Mouse (Mus musculus) erythroblast, adult 5-6 weeks (primary cell): ENCODE results near the gene Pacs1. TPM values are rescaled to one million over a fixed set of nuclear protein-coding genes. Genes with fewer than 3 reads are reported as not detected.
A peak's percentile ranks its signal among the peaks of the same experiment; 100 is the strongest.
"Not testable (repeated sequence)": the region's sequence is repeated elsewhere in the genome, so short reads cannot be mapped to it uniquely, and the experiment has no call there.

ENCODE experiments used
- ATAC-seq: replicated peaks from 2 replicates; pipeline ENCODE4 v1.8.0; 2016; ENCODE audit warnings: moderate number of reproducible peaks, mild to moderate bottlenecking, moderate TSS enrichment, inconsistent platforms; ENCODE audit not compliant: poor library complexity, low FRiP score, severe bottlenecking
- total RNA-seq, 2 experiments: library from RNA; stranded (forward) in 1 of 2; stranded (reverse) in 1 of 2; fragments of 150-400 nt in 1 of 2; fragments of 200-764, 138-1000 nt in 1 of 2; gene quantifications; 2 replicates each; pipeline versions ENCODE4 v1.2.3 to v1.2.4; 2015 to 2017; ENCODE audit warnings: low replicate concordance in 2 of 2

Gene Pacs1
- total RNA-seq, 2 experiments from 2014 or later: 5.3 to 8.1 TPM

DNA sequence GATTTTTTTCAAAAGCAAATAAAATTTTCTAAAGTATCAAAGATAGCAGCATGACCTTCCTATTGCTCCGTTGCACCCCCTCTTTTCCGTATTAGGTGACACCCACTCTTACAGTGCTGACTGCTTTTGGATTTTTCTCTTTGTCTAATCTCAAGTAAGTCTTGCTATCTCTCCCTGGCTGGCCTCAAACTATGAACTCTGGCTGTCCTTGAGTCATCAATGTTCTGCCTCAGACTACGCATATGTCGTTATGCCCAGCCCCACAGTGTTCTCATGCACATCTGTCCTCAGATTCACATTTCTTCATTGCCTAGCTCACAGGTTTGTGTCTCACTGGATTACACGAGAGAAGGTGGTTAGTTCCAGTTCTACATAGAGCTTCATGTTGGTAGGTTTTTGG is 3.5 kb downstream of the Pacs1 start:
- ATAC-seq: no peak

DNA sequence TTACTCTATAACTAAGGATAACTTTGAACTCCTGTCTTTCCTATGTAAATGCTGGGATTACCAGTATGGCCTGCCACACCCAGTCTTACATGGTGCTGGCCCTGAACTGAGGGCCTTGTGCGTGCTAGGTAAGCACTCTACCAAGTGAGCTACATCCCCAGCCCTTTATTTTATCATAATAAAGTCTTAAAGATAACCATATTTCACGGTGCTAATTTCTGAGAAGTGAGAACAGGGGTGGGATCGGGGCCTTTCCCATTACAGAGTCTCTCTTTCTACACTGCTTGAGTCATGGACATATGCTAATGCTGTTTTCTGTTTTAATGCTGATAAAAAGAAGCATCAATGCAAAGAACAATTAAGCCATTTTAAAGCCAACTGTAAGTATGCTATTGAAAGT is 4.0 kb downstream of the Pacs1 start:
- ATAC-seq: no peak

DNA sequence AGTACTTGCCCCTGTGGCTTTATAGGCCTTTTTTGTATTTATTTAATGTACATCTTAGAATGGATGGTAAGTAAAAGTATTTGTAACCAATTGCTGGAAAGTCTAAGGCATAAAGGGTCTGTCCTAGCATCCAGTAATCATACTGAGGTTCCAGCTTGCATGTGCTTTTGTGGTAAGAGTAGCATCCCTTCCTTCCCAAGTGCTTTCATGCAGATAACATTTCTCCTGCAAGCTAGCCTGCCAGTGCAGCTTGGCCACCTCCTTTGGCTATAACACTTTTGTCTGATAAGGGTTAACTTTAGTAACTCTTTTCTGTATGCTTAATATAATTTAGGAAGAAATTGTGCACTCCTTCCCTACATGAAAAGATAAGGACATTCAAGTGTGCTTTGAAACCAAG is 4.9 kb downstream of the Pacs1 start:
- ATAC-seq: no peak

DNA sequence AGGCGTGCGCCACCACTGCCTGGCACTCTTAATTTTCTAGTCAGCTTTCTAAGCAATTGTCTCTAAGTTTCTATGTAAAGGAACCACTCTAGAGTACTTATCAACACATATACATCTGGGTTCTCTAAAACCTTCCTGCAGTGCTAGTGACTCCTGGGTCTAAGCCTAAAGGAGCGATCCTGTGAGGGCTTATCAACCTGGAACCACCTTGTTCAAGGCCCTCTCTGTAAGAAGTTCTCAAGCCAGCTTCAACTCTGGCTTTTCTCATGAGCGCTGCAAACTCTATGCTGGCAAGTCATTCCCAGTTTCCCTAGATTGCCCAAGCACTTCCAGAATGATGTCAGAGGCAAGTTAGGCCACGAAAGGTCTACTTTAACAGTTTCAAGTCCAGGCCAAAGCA is 5.9 kb downstream of the Pacs1 start:
- ATAC-seq: peak; percentile 82

DNA sequence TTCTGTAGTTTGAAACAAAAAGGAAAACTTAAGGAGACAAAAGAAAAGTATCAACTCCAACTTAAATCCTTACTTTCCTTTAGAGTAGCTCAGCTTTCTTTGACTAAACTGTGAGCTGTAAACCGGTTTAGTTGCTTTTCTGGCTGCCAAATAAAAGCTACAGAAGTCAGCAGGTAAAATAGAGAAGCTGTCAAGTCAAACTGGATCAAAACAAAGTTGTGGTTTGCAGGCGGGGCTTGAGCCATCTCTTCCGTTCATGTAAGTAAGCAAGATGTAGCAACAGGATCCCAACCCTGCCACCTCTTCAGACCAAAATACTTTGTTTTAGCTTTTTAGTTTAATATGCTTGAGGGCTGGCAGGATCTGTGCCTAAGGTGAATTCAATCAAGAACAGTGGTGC is 15.8 kb downstream of the Pacs1 start:
- no peak for ATAC-seq

DNA sequence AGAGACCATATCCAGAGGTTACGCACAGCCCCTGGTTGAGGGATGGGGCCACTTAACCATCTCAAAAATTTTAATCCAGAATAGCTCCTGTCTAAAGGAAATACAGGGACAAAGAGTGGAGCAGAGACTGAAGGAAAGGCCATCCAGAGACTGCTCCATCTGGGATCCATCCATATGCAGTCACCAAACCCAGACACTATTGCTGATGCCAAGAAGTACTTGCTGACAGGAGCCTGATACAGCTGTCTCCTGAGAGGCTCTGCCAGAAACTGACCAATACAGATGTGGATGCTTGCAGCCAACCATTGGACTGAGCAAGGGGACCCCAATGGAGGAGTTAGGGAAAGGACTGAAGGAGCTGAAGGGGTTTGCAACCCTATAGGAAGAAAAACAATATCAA is 35.9 kb downstream of the Pacs1 start:
- not testable (repeated sequence) for ATAC-seq

GRCm38 (mm10) chr19:5232696-5233095 is 40.2 kb downstream of the Pacs1 start:
- ATAC-seq: no peak

GRCm38 (mm10) chr19:5230110-5230509 is 42.8 kb downstream of the Pacs1 start:
- no peak for ATAC-seq

- ATAC-seq: no peak
Observed at GRCm38 (mm10) chr19:5224624-5225023, 48.3 kb downstream of the Pacs1 start.

DNA sequence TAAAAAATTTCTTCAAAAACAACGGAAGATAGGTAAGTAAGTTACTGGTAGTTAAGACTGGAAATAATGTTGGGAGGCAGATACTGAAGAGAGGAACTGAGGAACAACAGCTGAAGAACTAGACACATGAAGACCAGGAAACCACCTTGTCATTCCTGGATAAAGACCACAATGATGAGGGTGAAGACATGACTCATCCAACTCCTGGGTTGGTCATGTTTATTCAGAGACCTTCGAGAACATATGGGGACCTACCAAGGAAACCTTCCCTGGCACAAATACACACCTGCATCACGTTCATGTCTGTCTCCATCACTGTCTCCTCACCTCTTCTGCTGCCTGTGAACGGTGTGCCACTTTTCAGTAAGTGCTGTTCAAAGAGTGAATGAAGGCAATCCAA is 48.8 kb downstream of the Pacs1 start:
- ATAC-seq: no peak

GRCm38 (mm10) chr19:5221926-5222325 is 51.0 kb downstream of the Pacs1 start:
- ATAC-seq: no peak

DNA sequence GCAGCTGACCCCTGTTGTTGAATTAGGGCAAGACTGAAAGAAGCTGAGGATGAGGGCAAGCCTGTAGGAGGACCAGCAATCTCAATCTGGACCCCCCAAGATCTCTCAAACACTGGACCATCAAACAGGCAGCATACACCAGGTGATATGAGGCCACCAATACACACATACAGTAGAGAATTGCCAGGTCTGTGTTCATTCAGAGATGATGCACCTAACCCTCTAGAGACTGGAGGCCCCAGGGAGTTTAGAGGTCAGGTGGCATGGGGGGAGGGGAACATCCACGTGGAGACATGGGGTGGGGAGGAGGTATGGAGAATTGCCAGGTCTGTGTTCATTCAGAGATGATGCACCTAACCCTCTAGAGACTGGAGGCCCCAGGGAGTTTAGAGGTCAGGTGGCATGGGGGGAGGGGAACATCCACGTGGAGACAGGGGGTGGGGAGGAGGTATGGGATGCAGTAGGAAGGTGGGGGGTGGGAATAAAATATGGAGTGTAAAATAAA is 51.6 kb downstream of the Pacs1 start:
- ATAC-seq: not testable (repeated sequence)

GRCm38 (mm10) chr19:5220389-5220788 is 52.5 kb downstream of the Pacs1 start:
- no peak for ATAC-seq

DNA sequence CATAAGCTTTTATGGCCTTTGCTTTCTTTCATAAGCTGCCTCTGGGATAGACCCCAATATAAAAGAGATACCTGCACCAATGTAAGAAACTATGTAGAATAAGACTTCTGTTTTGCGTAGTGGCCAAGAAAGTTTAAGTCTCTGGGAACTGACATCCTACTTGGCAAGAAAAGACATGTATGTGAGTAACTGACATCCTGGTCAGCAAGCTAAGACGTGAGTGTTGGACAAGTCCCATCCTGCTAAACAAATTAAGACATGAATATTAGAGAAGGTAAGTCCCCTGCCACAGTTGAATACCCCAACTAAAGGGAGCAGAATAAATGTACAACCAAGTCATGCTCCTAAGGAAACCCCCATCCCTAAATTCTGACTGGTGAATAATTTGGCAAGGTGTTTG is 71.2 kb downstream of the Pacs1 start:
- no peak for ATAC-seq

DNA sequence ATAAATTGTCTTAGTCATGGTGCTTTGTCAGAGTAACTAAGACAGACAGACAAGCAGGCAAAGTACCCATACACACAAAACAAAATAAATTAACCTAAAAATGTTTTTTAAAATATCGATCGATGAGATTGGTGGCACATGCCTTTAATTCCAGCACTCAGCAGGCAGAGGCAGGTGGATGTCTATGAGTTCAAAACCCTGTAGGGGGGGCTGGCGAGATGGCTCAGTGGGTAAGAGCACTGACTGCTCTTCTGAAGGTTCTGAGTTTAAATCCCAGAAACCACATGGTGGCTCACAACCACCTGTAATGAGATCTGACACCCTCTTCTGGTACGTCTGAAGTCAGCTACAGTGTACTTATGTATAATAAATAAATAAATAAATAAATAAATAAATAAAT is 72.3 kb downstream of the Pacs1 start:
- not testable (repeated sequence) for ATAC-seq

- ATAC-seq: no peak
Observed at GRCm38 (mm10) chr19:5198553-5198952, 74.4 kb downstream of the Pacs1 start.

- ATAC-seq: peak; percentile 74
Observed at GRCm38 (mm10) chr19:5195417-5196035, 77.4 kb downstream of the Pacs1 start.

DNA sequence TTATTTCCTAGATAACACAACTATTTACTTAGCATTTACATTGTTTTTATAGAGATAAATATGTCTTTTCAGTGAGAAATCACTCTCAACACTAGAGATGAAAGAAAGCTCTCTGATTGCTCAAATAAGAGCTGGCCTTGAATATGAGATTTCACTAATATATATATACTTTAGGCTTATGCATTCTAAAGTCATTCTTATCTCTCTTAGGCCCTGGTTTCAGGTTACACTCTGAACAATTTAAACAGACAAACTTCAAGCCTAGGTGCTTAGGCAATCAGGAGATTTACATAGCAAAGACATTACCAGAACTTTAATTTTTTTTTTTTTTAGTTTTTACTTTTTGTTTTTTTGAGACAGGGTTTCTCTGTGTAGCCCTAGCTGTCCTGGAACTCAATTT is 80.5 kb downstream of the Pacs1 start:
- no peak for ATAC-seq

DNA sequence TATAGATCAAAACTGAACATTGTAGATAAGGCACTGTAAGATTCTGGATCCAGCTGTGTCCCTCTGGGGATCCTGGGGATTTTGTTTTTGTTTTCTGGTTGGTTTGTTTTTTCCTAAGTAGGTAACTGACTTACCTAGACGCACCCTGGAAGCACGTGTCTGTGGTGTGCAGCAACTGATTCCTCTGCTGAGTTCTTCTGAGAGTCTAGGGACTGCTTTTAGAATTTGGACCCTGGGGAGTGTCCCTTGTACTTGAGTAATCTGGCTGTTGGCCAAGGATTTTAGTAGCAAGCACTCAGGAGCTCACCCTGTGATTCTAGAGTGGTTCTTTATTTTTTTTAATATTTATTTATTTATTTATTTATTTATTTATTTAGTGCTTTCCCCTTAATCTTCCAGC is 85.5 kb downstream of the Pacs1 start:
- no peak for ATAC-seq

- no peak for ATAC-seq
Observed at GRCm38 (mm10) chr19:5181926-5182325, 91.0 kb downstream of the Pacs1 start.

DNA sequence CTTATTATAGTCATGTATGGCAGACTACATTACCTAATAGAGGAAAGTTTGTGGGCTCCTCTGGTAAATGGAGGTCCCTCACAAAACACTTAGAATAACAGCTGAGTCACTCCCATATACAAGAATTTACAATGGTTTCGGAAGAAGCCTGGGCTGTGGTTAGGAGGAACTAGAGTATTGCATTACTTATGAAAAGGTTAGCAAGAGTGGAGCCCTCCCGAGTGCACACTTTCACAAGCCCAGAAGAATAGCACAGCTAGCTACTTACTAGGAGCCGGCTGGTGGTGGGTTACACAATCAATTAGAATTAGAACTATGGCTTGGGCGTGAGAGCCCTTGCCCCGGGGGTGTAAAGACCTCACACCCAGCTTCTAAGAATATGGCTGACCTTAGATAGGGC is 94.3 kb downstream of the Pacs1 start:
- ATAC-seq: no peak

DNA sequence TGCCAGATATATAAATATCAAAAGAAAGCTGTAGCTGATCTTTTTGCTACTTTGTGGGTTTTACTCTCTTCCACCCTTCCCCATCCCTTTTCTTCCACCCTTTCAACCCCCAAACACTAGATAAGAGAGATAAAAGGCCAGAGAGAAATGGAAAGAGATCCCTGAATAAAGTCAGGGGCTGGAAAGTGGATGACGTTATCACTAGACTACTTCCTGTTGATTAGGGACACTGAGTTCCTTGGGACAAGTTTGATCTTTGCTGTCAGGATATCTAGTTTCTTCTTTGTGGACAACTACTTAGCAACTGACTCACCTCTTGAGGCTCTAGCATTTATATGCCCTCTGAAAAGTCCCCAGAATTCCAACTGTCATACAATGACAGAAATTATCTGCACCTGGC is 102.5 kb downstream of the Pacs1 start:
- no peak for ATAC-seq
